Mouse (Mus musculus) midbrain, embryonic 11.5 days (tissue): ENCODE results near the gene Ccr8. TPM values are rescaled to one million over a fixed set of nuclear protein-coding genes. Genes with fewer than 3 reads are reported as not detected.
A peak's percentile ranks its signal among the peaks of the same experiment; 100 is the strongest.

ENCODE experiments used
- ATAC-seq: fragments of 200-750 bp; cut with Nextera tagmentation; 2 replicates; pipeline ENCODE4 v1.8.0; 2017; ENCODE audit warnings: moderate TSS enrichment, moderate library complexity; ENCODE audit not compliant: low FRiP score
- DNase-seq: peaks from one replicate; pipeline ENCODE4 v3.0.0; 2015; ENCODE audit warnings: low spot score; ENCODE audit errors: missing footprints
- H3K27ac ChIP-seq: fragments of 300-500 bp; sonication (generic); 2 replicates; pipeline ENCODE4 v1.5.1; 2014; ENCODE audit warnings: low read depth, low read length
- H3K27me3 ChIP-seq: fragments of 300-500 bp; sonication (generic); 2 replicates; pipeline ENCODE4 v1.6.1; 2014; ENCODE audit warnings: mild to moderate bottlenecking, low read length, moderate library complexity, mixed read lengths; ENCODE audit not compliant: control insufficient read depth, insufficient read depth
- H3K36me3 ChIP-seq: fragments of 300-500 bp; sonication (generic); 2 replicates; pipeline ENCODE4 v1.6.1; 2014; ENCODE audit warnings: mild to moderate bottlenecking, low read length, moderate library complexity, mixed read lengths; ENCODE audit not compliant: control insufficient read depth, insufficient read depth
- H3K4me1 ChIP-seq: fragments of 300-500 bp; sonication (generic); 2 replicates; pipeline ENCODE4 v1.6.1; 2014; ENCODE audit warnings: low read length; ENCODE audit not compliant: control insufficient read depth, insufficient read depth
- H3K4me2 ChIP-seq: fragments of 300-500 bp; sonication (generic); 2 replicates; pipeline ENCODE4 v1.6.1; 2014; ENCODE audit warnings: mild to moderate bottlenecking, moderate library complexity
- H3K4me3 ChIP-seq: fragments of 300-500 bp; sonication (generic); 2 replicates; pipeline ENCODE4 v1.5.1; 2014; ENCODE audit warnings: low read depth, low read length
- H3K9ac ChIP-seq: fragments of 300-500 bp; sonication (generic); 2 replicates; pipeline ENCODE4 v1.6.1; 2014; ENCODE audit warnings: low read length
- H3K9me3 ChIP-seq: fragments of 300-500 bp; sonication (generic); 2 replicates; pipeline ENCODE4 v1.6.1; 2016; ENCODE audit warnings: low read length; ENCODE audit not compliant: control insufficient read depth
- WGBS: fragments of 180-500 bp; shearing (Covaris S2); extraction: QIAGEN DNeasy Blood & Tissue Kit; methylation state at CpG from one replicate; pipeline ENCODE4 v1.1.7; 2014; 5-methylcytosine and 5-hydroxymethylcytosine counted together
- polyA plus RNA-seq: library from polyadenylated mRNA; unstranded; fragments of >200 nt; fragmentation: Nextera tagmentation; extraction: Ambion mirVana; gene quantifications from 2 replicates; pipeline ENCODE4 v1.2.1, GENCODE M21; 2014

Ccr8 gene
- polyA plus RNA-seq, 1 experiment from 2014 or later: not detected

DNA sequence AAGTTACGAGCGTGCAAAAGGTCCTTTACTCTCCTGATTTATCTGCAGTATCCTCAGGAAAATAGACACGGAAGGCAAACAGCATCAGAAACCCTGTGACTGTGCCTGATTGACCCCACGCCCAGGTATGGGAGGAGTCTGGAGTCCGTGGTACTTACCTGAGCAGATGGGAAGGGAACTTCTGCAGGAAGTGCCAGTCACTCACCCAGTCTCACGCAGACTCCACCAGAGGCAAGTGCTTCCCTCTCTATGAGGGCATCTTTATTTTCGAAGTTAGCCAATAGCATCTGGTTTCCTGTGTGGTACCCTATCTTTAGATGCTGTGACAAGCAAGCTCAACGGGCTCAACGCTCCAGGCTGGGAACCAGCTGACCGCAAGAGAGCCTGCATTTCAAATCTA lies 23.9 kb upstream of the Ccr8 start:
- no peak for ATAC-seq
- 71% methylated on average over 10 of the region's 10 CpGs for WGBS

DNA sequence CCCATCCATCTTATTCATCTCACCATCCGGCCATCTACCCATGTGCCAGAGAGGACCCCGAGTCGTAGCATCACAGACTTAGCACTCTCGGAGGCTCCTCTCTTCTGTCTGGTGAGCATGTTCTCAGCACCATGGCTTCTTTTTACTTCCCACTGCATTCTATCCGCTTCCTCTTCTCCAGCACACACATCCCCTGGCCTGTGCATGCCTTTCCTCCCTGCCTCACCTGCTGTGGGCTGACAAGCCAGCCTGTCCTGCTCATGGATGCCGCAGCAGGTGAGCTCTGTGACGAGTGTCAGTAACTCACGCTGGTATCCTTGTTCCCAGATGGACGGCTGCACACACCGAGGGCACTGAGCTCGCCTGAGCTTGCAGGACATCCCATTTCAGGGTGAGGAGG lies 22.1 kb upstream of the Ccr8 start, which contains the start of gene Cx3cr1:
Gene Cx3cr1 (minus strand): TSS at position 101 of the 400 bp plus-strand sequence.
- Histone ChIP-seq H3K9ac (no peak within 1 kb of the TSS), H3K4me2 (no peak within 1 kb of the TSS), H3K27me3 (no peaks in the 10 kb centered on the region), H3K36me3 (no peaks in the 10 kb centered on the region), H3K27ac (no peak within 1 kb of the TSS), H3K9me3 (no peaks in the 10 kb centered on the region), H3K4me3 (no peak within 1 kb of the TSS), H3K4me1 (no peaks in the 10 kb centered on the region)
- no peak for ATAC-seq
- 87% methylated on average over 11 of the region's 11 CpGs for WGBS
- DNase-seq: peak; percentile 17

More for the DNA sequence above, 23.9 kb upstream of the Ccr8 start:
- H3K4me2 ChIP-seq: no peak overlapping the region
- DNase-seq: peak; percentile 17
- H3K4me1 ChIP-seq: no peaks in the 10 kb centered on the region
- H3K4me3 ChIP-seq: no peak overlapping the region
- H3K27ac ChIP-seq: no peak overlapping the region
- no peak overlapping the region for H3K9ac ChIP-seq
- H3K9me3 ChIP-seq: no peaks in the 10 kb centered on the region
- no peaks in the 10 kb centered on the region for H3K36me3 ChIP-seq
- H3K27me3 ChIP-seq: no peaks in the 10 kb centered on the region

DNA sequence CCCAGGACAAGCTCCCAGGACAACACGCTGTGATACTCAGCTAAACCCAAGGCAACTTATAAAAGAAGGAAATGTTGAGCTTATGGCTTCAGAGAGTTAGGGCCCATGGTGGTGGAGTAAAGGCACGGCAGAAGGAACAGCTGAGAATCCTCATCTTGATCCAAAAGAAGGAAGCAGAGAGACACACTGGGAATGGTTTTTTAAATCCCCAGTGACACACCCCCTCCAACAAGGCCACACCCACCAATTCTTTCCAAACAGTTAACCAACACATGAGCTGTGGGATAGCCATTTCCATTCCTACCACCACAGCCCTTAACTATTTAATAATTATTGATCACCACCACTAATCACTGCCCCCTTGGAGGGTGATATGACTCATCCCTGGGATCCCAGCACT lies 20.7 kb upstream of the Ccr8 start:
- Histone ChIP-seq H3K36me3 (no peaks in the 10 kb centered on the region), H3K4me1 (no peaks in the 10 kb centered on the region), H3K9ac (no peak overlapping the region), H3K4me3 (no peak overlapping the region), H3K4me2 (no peak overlapping the region), H3K9me3 (no peaks in the 10 kb centered on the region), H3K27ac (no peak overlapping the region), H3K27me3 (no peaks in the 10 kb centered on the region)
- DNase-seq (peak; percentile 79), ATAC-seq (no peak)
- WGBS: 72% methylated on average over 2 of the region's 2 CpGs

DNA sequence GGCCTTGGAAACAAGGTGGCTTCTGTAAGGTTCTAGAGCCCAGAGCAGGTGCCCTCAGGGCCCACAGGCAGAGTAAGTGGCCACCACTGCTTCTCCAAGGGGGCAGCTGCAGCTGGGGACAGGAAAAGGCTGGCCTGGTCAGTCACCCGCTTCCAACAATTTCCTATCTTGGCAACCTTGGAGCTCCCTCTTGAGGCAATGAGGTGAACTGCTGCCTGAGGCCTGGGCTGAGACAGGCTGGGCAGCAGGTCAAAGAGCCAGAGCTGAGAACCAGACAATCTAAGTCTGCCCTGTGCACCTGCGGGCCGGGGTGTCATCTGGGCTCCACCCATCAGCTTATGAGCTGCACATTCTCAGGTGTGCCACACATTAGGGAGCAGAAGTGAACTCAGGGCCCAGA lies 18.7 kb upstream of the Ccr8 start:
- Histone ChIP-seq H3K9me3 (no peaks in the 10 kb centered on the region), H3K36me3 (no peaks in the 10 kb centered on the region), H3K4me2 (no peak overlapping the region), H3K4me3 (no peak overlapping the region), H3K9ac (no peak overlapping the region), H3K4me1 (no peaks in the 10 kb centered on the region), H3K27ac (no peak overlapping the region), H3K27me3 (no peaks in the 10 kb centered on the region)
- ATAC-seq: peak; percentile 63
- peak; percentile 97 for DNase-seq
- WGBS: 26% methylated on average over 3 of the region's 3 CpGs

DNA sequence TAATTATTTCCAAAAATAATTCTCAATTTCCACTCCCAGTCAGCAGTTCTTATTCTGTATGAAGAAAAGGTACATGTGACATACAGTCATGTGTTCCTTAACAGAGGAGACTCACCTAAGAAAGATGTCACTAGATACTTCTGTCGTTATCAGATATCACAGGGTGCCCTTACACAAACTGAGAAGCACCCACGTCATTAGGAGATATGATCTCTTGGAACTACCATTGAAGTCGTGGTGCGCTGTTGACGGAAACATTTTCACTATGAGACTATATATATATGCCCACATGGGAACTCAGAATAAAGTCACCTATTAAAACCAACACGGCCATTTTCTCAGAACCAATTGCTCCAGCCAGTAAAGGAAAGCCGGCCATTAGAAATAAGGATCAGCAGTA lies 17.4 kb upstream of the Ccr8 start:
- no peaks in the 10 kb centered on the region for H3K9me3 ChIP-seq
- H3K27ac ChIP-seq: no peak overlapping the region
- no peaks in the 10 kb centered on the region for H3K36me3 ChIP-seq
- no peak overlapping the region for H3K4me2 ChIP-seq
- no peak overlapping the region for H3K4me3 ChIP-seq
- WGBS: 91% methylated on average over 7 of the region's 7 CpGs
- ATAC-seq (no peak), DNase-seq (peak; percentile 73)
- no peaks in the 10 kb centered on the region for H3K27me3 ChIP-seq
- H3K9ac ChIP-seq: no peak overlapping the region
- no peaks in the 10 kb centered on the region for H3K4me1 ChIP-seq

DNA sequence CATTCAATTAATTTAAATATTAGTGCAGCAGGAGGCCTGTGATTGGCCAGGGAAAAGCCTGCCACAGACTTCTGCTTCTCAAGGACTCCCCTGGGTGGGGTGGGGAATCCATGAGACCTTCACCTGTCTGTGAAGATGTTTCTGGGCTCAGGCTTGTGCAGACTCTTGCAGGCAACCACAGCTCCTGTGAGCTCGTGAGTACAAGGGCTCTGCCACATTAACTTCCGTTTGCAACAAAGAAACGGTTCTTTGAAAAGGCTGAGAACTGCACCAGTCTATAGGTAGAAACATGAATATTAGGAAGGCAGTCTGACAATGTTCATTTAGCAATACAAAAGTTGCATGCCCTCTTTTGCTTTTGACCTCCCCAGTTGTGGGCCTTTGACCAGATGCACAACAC lies 13.7 kb upstream of the Ccr8 start:
- 79% methylated on average over 3 of the region's 3 CpGs for WGBS
- Histone ChIP-seq H3K36me3 (no peaks in the 10 kb centered on the region), H3K9me3 (no peaks in the 10 kb centered on the region), H3K4me2 (no peak overlapping the region), H3K27ac (no peak overlapping the region), H3K27me3 (no peaks in the 10 kb centered on the region), H3K4me1 (no peaks in the 10 kb centered on the region), H3K9ac (no peak overlapping the region), H3K4me3 (no peak overlapping the region)
- no peak for ATAC-seq
- peak; percentile 72 for DNase-seq

DNA sequence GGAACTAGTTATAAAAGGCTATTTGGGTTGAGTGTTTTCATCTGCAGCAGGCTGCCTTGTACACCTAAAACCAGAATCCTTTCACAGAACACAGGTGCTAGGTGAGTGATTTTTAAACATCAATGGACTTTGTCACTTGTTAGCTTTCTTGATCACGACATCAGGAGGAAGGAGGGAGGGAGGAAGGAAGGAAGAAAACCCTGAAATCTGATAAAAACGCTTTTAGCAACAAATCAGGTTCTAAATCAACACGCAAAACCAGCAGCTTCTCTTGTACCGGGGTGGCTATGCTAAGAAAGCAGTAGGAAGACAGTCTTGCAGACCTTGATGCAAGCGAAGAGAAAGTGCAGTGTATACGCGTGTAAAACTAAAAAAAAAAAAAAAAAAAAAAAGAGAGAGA lies 12.0 kb upstream of the Ccr8 start:
- no peak overlapping the region for H3K4me2 ChIP-seq
- H3K9me3 ChIP-seq: no peaks in the 10 kb centered on the region
- no peaks in the 10 kb centered on the region for H3K27me3 ChIP-seq
- ATAC-seq: no peak
- H3K9ac ChIP-seq: no peak overlapping the region
- no peak overlapping the region for H3K4me3 ChIP-seq
- DNase-seq: no peak
- no peaks in the 10 kb centered on the region for H3K36me3 ChIP-seq
- WGBS: 82% methylated on average over 7 of the region's 7 CpGs
- H3K27ac ChIP-seq: no peak overlapping the region
- H3K4me1 ChIP-seq: no peaks in the 10 kb centered on the region

DNA sequence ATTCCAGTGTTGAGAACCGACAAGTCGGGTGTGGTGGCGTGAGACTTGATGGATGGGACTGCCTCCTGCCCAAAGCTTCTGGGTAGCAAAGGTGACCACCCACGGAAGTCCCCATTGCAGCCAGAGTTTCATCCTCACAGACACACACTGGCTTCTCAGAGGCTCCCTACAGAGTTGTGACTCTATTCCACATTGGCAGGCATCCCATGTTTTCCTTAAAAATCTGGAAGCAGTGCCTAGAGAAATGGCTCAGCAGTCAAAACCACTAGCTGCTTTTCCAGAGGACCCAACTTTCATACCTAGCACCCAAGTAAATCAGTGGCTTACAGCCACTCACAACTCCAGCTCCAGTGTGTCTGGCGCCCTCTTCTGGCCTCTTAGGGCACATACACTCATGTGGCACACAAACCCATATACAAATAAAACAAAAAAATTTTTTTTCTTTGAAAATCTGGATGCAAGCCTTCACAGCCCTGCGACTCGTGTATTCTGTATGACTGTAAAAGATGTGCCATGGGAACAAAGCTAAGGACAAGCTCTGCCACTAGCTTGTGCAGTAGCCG lies 11.3 kb upstream of the Ccr8 start:
- no peak overlapping the region for H3K4me2 ChIP-seq
- no peaks in the 10 kb centered on the region for H3K36me3 ChIP-seq
- WGBS: 84% methylated on average over 8 of the region's 8 CpGs
- no peak overlapping the region for H3K9ac ChIP-seq
- ATAC-seq: no peak
- no peak overlapping the region for H3K4me3 ChIP-seq
- H3K4me1 ChIP-seq: no peaks in the 10 kb centered on the region
- no peaks in the 10 kb centered on the region for H3K27me3 ChIP-seq
- H3K9me3 ChIP-seq: no peaks in the 10 kb centered on the region
- DNase-seq: peak; percentile 33
- no peak overlapping the region for H3K27ac ChIP-seq

DNA sequence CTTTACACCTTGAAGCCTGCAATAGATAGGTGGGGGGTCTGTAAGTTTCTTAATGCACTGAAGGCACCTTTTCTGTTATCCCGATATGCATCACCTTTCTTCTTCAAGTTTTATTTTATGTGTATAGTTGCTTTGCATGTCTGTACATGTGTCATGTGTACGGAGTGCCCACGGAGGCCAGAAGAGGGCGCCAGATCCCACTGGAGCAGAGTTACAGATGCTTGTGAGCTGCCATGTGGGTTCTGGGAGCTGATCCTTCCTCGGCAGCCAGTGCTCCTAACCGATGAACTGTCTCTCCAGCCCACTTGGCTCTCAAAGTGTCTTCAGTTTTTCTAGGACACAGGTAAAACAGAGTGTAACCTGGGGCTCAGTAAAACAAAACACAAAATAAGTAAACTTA lies 10.7 kb upstream of the Ccr8 start:
- Histone ChIP-seq H3K9me3 (no peaks in the 10 kb centered on the region), H3K9ac (no peak overlapping the region), H3K27ac (no peak overlapping the region), H3K4me2 (no peak overlapping the region), H3K36me3 (no peaks in the 10 kb centered on the region), H3K27me3 (no peaks in the 10 kb centered on the region), H3K4me3 (no peak overlapping the region), H3K4me1 (no peaks in the 10 kb centered on the region)
- ATAC-seq (no peak), DNase-seq (no peak)
- 72% methylated on average over 6 of the region's 6 CpGs for WGBS
